ENCODE assay signal across 14 mouse cellular contexts in the genomic region with DNA sequence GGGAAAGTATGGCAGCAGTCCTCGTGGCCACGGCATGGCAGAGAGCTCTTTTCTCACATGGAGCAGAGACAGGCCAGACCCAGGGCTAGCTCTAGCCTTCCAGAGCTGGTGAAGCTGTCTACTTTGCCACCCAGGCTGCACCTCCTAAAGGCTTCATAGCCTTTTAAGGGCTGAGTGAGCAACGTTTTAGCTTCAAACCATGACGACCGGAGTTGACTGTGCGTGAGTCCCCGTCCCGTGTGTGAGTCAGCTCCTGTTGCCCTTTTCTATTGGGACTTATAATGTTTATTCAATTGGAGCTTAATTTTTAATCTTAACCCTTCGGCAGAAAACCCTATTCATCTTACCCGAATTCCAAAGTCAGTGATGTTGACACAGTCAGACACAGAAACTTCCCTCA. TPM values are rescaled to one million over a fixed set of nuclear protein-coding genes. Genes with fewer than 3 reads are reported as not detected.
"Had no signal": no experiment of that assay in that cellular context is flagged by ENCODE, and none has a peak within 500 bp of the region (broad histone marks: within the 10 kb centered on the region; RNA-seq: fewer than 3 reads in every experiment).

No protein-coding gene starts in this region.

- H3K27me3 ChIP-seq: limb, embryonic 12.5 days; liver, embryonic 13.5 days; lung, embryonic 15.5 days; midbrain, embryonic 12.5 days; neural tube, embryonic 15.5 days had no signal

- H3K4me2 ChIP-seq: limb, embryonic 12.5 days; liver, embryonic 13.5 days; lung, embryonic 15.5 days; midbrain, embryonic 12.5 days; neural tube, embryonic 15.5 days had no signal

- H3K9ac ChIP-seq: limb, embryonic 12.5 days; liver, embryonic 13.5 days; liver, postnatal 0 days; lung, embryonic 15.5 days; midbrain, embryonic 12.5 days; neural tube, embryonic 15.5 days had no signal

- H3K4me3 ChIP-seq: limb, embryonic 12.5 days; liver, embryonic 13.5 days; lung, embryonic 15.5 days; megakaryocyte, embryonic 14.5 days; midbrain, embryonic 12.5 days; neural tube, embryonic 15.5 days had no signal

- H3K36me3 ChIP-seq: limb, embryonic 12.5 days; liver, embryonic 13.5 days; lung, embryonic 15.5 days; midbrain, embryonic 12.5 days; neural tube, embryonic 15.5 days had no signal

- ATAC-seq: liver, postnatal 0 days had no signal

- DNase-seq: kidney, postnatal 10 days; layer of hippocampus, postnatal 36 days; liver; liver, embryonic 13.5 days; liver, postnatal 0 days; lung, postnatal 14 days; thymus, adult 2 months; thymus, postnatal 25 days had no signal

- H3K27ac ChIP-seq: limb, embryonic 12.5 days; liver, embryonic 13.5 days; lung, embryonic 15.5 days; macrophage; midbrain, embryonic 12.5 days; neural tube, embryonic 15.5 days had no signal

- H3K4me1 ChIP-seq: liver, embryonic 13.5 days; midbrain, embryonic 12.5 days; neural tube, embryonic 15.5 days had no signal

- H3K9me3 ChIP-seq: limb, embryonic 12.5 days; liver, embryonic 13.5 days; lung, embryonic 15.5 days; megakaryocyte, embryonic 14.5 days; midbrain, embryonic 12.5 days; neural tube, embryonic 15.5 days had no signal

RNA-seq across cellular contexts. Expression of a gene that starts 43.2 kb away (rescaled TPM):
- polyA plus RNA-seq: macrophage had no signal
